Mouse (Mus musculus) forebrain, embryonic 13.5 days (tissue): ENCODE results near the gene Dusp18. TPM values are rescaled to one million over a fixed set of nuclear protein-coding genes. Genes with fewer than 3 reads are reported as not detected.

Source experiments
- ATAC-seq: fragments of 200-750 bp; cut with Nextera tagmentation; 2 replicates; pipeline ENCODE4 v1.8.0; 2017
- H3K27ac ChIP-seq: fragments of 300-500 bp; sonication (generic); 2 replicates; pipeline ENCODE4 v1.5.1; 2015; ENCODE audit warnings: inconsistent platforms, mild to moderate bottlenecking, moderate library complexity
- H3K27me3 ChIP-seq: fragments of 300-500 bp; sonication (generic); 2 replicates; pipeline ENCODE4 v1.6.1; 2015; ENCODE audit warnings: mild to moderate bottlenecking, inconsistent platforms
- H3K36me3 ChIP-seq: fragments of 300-500 bp; sonication (generic); 2 replicates; pipeline ENCODE4 v1.6.1; 2015; ENCODE audit warnings: mild to moderate bottlenecking, inconsistent platforms; ENCODE audit not compliant: poor library complexity, severe bottlenecking
- H3K4me1 ChIP-seq: fragments of 300-500 bp; sonication (generic); 2 replicates; pipeline ENCODE4 v1.6.1; 2015; ENCODE audit warnings: inconsistent platforms
- H3K4me2 ChIP-seq: fragments of 300-500 bp; sonication (generic); 2 replicates; pipeline ENCODE4 v1.6.1; 2015; ENCODE audit warnings: inconsistent platforms, mild to moderate bottlenecking, moderate library complexity
- H3K4me3 ChIP-seq: fragments of 300-500 bp; sonication (generic); 2 replicates; pipeline ENCODE4 v1.5.1; 2015; ENCODE audit warnings: mild to moderate bottlenecking, inconsistent platforms
- H3K9ac ChIP-seq: fragments of 300-500 bp; sonication (generic); 2 replicates; pipeline ENCODE4 v1.6.1; 2015; ENCODE audit warnings: mild to moderate bottlenecking, inconsistent platforms
- H3K9me3 ChIP-seq: fragments of 300-500 bp; sonication (generic); replicated peaks from 2 replicates; pipeline ENCODE4 v1.6.1; 2016; ENCODE audit warnings: inconsistent platforms
- WGBS: fragments of 180-500 bp; shearing (Covaris S2); methylation state at CpG from one replicate; pipeline ENCODE4 v1.1.7; 2015; 5-methylcytosine and 5-hydroxymethylcytosine counted together
- polyA plus RNA-seq: library from polyadenylated mRNA; unstranded; fragments of >200 nt; fragmentation: Nextera tagmentation; extraction: Ambion mirVana; gene quantifications from 2 replicates; pipeline ENCODE4 v1.2.1, GENCODE M21; 2015

Gene Dusp18
- 28.4 and 35.7 TPM in 2 replicates for polyA plus RNA-seq

- Histone ChIP-seq H3K4me2 (peak within 1 kb of the TSS; percentile 75), H3K27ac (peak within 1 kb of the TSS; percentile 82), H3K4me3 (peak within 1 kb of the TSS; percentile 50), H3K27me3 (no peaks in the 10 kb centered on the region), H3K9ac (peak within 1 kb of the TSS; percentile 69), H3K36me3 (peaks cover 28% of the 10 kb centered on the region), H3K9me3 (no peaks in the 10 kb centered on the region), H3K4me1 (peaks cover 12% of the 10 kb centered on the region)
- 3% methylated on average over 46 of the region's 46 CpGs for WGBS
- peak; percentile 99 for ATAC-seq
Observed at GRCm38 (mm10) chr11:3894406-3895281, at the start of gene Dusp18, which contains the start of gene 4921536K21Rik. Gene Dusp18, plus strand, starts transcription at chr11:3895240. Gene 4921536K21Rik, minus strand, starts transcription at chr11:3895098.

- 71% methylated on average over 2 of the region's 2 CpGs for WGBS
Observed at GRCm38 (mm10) chr11:3846351-3846750, 48.7 kb upstream of the Dusp18 start.

GRCm38 (mm10) chr11:3849469-3850314 is 45.3 kb upstream of the Dusp18 start:
- no peaks in the 10 kb centered on the region for H3K9me3 ChIP-seq
- H3K27me3 ChIP-seq, result no peaks in the 10 kb centered on the region
- H3K4me3 ChIP-seq, result no peak overlapping the region
- no peaks in the 10 kb centered on the region for H3K36me3 ChIP-seq
- H3K9ac ChIP-seq, result no peak overlapping the region
- 76% methylated on average over 15 of the region's 15 CpGs for WGBS
- no peak for ATAC-seq
- 0 out of 2 replicates have a peak, but pooled peaks cover 4% of the 10 kb centered on the region for H3K4me1 ChIP-seq
- H3K27ac ChIP-seq, result no peak overlapping the region
- no peak overlapping the region for H3K4me2 ChIP-seq

More at GRCm38 (mm10) chr11:3846351-3846750, 48.7 kb upstream of the Dusp18 start:
- no peaks in the 10 kb centered on the region for H3K36me3 ChIP-seq
- H3K27me3 ChIP-seq, result no peaks in the 10 kb centered on the region
- no peak overlapping the region for H3K4me2 ChIP-seq
- no peaks in the 10 kb centered on the region for H3K4me1 ChIP-seq
- ATAC-seq, result no peak
- H3K27ac ChIP-seq, result no peak overlapping the region
- no peak overlapping the region for H3K4me3 ChIP-seq
- H3K9ac ChIP-seq, result no peak overlapping the region
- no peaks in the 10 kb centered on the region for H3K9me3 ChIP-seq

GRCm38 (mm10) chr11:3850315-3850614 is 44.8 kb upstream of the Dusp18 start:
- no peak for ATAC-seq
- Histone ChIP-seq H3K9ac (no peak overlapping the region), H3K27ac (no peak overlapping the region), H3K4me3 (no peak overlapping the region), H3K27me3 (no peaks in the 10 kb centered on the region), H3K4me1 (0 out of 2 replicates have a peak, but pooled peaks cover 4% of the 10 kb centered on the region), H3K9me3 (no peaks in the 10 kb centered on the region), H3K4me2 (no peak overlapping the region), H3K36me3 (no peaks in the 10 kb centered on the region)
- 87% methylated on average over 2 of the region's 2 CpGs for WGBS

GRCm38 (mm10) chr11:3850746-3851277 is 44.2 kb upstream of the Dusp18 start:
- Histone ChIP-seq H3K9me3 (no peaks in the 10 kb centered on the region), H3K27me3 (no peaks in the 10 kb centered on the region), H3K4me2 (no peak overlapping the region), H3K4me3 (no peak overlapping the region), H3K9ac (no peak overlapping the region), H3K4me1 (0 out of 2 replicates have a peak, but pooled peaks cover 4% of the 10 kb centered on the region), H3K36me3 (no peaks in the 10 kb centered on the region), H3K27ac (no peak overlapping the region)
- no peak for ATAC-seq
- 76% methylated on average over 5 of the region's 5 CpGs for WGBS

- Histone ChIP-seq H3K9me3 (no peaks in the 10 kb centered on the region), H3K27ac (no peak overlapping the region), H3K4me2 (no peak overlapping the region), H3K36me3 (no peaks in the 10 kb centered on the region), H3K27me3 (no peaks in the 10 kb centered on the region), H3K4me1 (0 out of 2 replicates have a peak, but pooled peaks cover 4% of the 10 kb centered on the region), H3K9ac (no peak overlapping the region), H3K4me3 (no peak overlapping the region)
- WGBS, result 89% methylated on average over 4 of the region's 4 CpGs
- no peak for ATAC-seq
Observed at GRCm38 (mm10) chr11:3851872-3852271, 43.2 kb upstream of the Dusp18 start.

- no peak overlapping the region for H3K4me3 ChIP-seq
- no peaks in the 10 kb centered on the region for H3K36me3 ChIP-seq
- no peaks in the 10 kb centered on the region for H3K27me3 ChIP-seq
- 91% methylated on average over 10 of the region's 10 CpGs for WGBS
- H3K27ac ChIP-seq, result peak overlapping the region; percentile 41
- no peak for ATAC-seq
- no peak overlapping the region for H3K9ac ChIP-seq
- no peaks in the 10 kb centered on the region for H3K9me3 ChIP-seq
- 0 out of 2 replicates have a peak, but pooled peaks cover 4% of the 10 kb centered on the region for H3K4me1 ChIP-seq
- no peak overlapping the region for H3K4me2 ChIP-seq
Observed at GRCm38 (mm10) chr11:3853031-3853430, 42.0 kb upstream of the Dusp18 start.

GRCm38 (mm10) chr11:3853481-3854034 is 41.5 kb upstream of the Dusp18 start:
- 67% methylated on average over 5 of the region's 5 CpGs for WGBS
- no peaks in the 10 kb centered on the region for H3K9me3 ChIP-seq
- no peaks in the 10 kb centered on the region for H3K27me3 ChIP-seq
- no peak overlapping the region for H3K4me2 ChIP-seq
- H3K36me3 ChIP-seq, result no peaks in the 10 kb centered on the region
- H3K4me3 ChIP-seq, result no peak overlapping the region
- 0 out of 2 replicates have a peak, but pooled peaks cover 4% of the 10 kb centered on the region for H3K4me1 ChIP-seq
- H3K9ac ChIP-seq, result no peak overlapping the region
- peak; percentile 98 for ATAC-seq
- peak overlapping the region; percentile 82 for H3K27ac ChIP-seq

GRCm38 (mm10) chr11:3854156-3854555 is 40.9 kb upstream of the Dusp18 start:
- H3K9ac ChIP-seq, result no peak overlapping the region
- no peak overlapping the region for H3K4me3 ChIP-seq
- no peaks in the 10 kb centered on the region for H3K9me3 ChIP-seq
- peak; percentile 22; the same call in 1 of the 2 replicates for ATAC-seq
- H3K4me1 ChIP-seq, result 0 out of 2 replicates have a peak, but pooled peaks cover 4% of the 10 kb centered on the region
- no peaks in the 10 kb centered on the region for H3K27me3 ChIP-seq
- no peak overlapping the region for H3K4me2 ChIP-seq
- WGBS, result 84% methylated on average over 3 of the region's 3 CpGs
- H3K36me3 ChIP-seq, result no peaks in the 10 kb centered on the region
- H3K27ac ChIP-seq, result peak overlapping the region; percentile 82; the same call in 1 of the 2 replicates

- Histone ChIP-seq H3K4me2 (no peak overlapping the region), H3K9me3 (no peaks in the 10 kb centered on the region), H3K4me3 (no peak overlapping the region), H3K36me3 (no peaks in the 10 kb centered on the region), H3K27ac (no peak overlapping the region), H3K27me3 (no peaks in the 10 kb centered on the region), H3K9ac (no peak overlapping the region), H3K4me1 (0 out of 2 replicates have a peak, but pooled peaks cover 4% of the 10 kb centered on the region)
- 93% methylated on average over 5 of the region's 5 CpGs for WGBS
- no peak for ATAC-seq
Observed at GRCm38 (mm10) chr11:3855846-3856245, 39.2 kb upstream of the Dusp18 start.

GRCm38 (mm10) chr11:3857902-3858301 is 37.1 kb upstream of the Dusp18 start:
- Histone ChIP-seq H3K36me3 (no peaks in the 10 kb centered on the region), H3K27ac (no peak overlapping the region), H3K4me1 (0 out of 2 replicates have a peak, but pooled peaks cover 4% of the 10 kb centered on the region), H3K4me3 (no peak overlapping the region), H3K9me3 (no peaks in the 10 kb centered on the region), H3K4me2 (no peak overlapping the region), H3K9ac (no peak overlapping the region), H3K27me3 (peaks cover 4% of the 10 kb centered on the region)
- ATAC-seq, result no peak
- 78% methylated on average over 5 of the region's 5 CpGs for WGBS
